Mouse (Mus musculus) embryo, embryonic 10 days (tissue): ENCODE data around the gene Rbm20.

Experiments
- DNase-seq: peaks from one replicate; pipeline ENCODE4 v3.0.0-alpha.2; 2015; ENCODE audit warnings: low spot score

Rbm20 gene

DNA sequence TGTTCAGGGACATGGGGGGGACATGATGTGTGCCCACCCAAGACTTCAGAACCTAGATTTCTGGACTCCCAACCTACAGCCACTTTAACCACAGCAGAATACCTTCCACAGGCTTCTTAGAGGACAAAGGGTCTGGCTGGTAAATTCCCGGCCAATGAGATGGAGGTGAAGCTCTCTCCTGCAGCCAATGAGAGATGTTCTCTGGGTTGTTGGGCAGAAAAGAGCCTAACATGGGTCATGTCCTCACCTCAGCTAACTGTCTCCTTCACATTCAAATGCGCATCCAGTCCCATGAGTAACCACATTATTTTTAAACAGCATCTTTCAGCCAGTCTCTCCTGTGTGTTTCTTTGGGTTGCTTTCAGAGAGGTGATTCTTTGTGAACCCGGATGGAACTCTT is 5.7 kb upstream of the Rbm20 start:
- DNase-seq, result no peak

DNA sequence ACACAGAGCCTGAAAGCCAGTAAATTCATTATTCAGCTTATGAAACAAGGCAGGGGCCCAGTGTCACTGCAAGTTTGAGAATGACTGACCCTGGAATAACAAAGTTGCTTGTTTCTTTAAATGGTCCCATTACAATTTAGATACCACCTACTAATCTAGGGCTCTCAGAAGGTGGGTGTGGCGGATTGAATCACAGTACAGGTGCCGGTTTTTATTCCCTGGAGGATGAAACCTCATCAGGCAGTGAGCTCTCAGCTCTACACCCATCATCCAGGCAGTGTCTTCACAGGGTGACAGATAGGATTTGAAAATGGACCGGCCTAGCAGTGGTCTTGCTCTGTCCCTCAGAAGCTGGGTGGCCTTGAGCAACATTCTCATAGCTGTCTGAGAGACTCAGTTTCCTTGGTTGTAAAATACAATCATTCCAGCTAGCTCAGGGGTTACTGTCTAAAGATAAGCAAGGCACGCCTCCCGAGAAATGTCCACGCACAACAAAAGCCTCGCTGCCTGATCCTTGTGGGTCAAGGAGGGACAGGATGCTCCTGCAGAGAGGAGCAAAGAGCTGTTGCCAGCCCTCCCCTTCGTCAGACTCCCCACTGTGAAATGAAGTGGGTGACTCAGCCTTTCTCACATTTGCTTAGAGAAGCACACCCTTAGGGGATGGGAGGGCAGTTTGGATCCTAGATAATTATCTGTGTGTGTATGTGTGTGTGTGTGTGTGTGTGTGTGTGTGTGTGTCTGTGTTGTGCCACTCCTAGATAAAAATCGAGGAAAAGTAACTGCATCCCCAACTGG is 2.8 kb upstream of the Rbm20 start:
- DNase-seq, result no peak

DNA sequence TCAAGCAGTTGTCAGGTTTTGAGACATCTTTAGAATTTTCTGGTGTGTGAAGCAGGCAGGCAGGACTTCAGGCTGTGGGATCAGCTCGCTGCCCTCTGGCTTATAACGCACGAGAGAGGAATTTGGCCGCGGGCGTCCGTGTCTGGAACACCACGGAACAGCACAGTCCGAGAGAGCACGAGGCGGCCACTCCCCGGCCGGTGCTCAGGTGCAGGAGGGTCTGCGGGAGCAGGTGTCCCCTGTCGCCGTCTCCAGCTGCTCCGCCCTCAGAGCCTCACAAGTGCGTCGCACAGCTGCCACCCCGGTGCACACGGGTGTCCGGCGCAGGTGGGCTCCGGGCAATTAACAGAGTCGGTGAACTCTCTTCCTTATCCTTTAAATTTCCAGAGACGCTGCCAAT is 878 bp upstream of the Rbm20 start:
- DNase-seq, result no peak

DNA sequence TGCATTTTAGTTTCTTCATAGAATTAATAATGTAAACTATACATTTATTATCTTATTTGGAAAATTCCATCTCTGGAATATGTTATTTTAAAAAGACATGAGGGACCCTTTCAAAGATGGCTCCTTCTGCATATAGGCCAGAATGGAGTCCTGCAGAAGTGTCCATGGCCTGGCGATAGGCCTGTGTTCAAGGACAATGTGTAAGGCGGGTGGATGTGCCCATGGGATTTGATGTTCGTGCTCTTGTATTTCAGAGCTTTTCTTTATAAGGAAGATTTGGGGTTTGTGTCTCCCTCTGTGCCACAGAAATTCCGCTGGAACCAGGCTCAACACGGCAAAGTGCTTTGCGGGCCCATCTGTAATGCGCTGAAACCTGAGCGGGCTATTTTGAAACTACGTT is 2.1 kb downstream of the Rbm20 start:
- no peak for DNase-seq

DNA sequence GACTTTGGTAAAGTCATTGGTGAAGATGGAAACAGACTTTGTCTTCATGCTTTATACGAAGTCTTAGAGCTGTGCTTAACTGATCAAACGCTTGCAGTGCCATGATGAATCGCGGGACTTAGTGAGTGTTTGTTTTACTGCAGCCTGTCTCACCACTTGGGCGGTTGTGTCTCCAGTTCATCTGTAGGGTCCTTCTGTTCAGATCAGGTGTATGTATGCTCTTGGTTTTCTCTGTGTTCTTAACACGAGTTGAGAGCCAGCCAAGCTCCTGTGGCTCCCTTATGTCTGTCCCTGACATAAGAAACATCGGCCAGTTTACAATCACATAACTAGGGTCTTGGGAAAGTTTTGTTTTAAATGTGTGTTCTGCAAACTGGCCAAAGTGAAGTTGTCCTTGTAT is 2.9 kb downstream of the Rbm20 start:
- no peak for DNase-seq

DNA sequence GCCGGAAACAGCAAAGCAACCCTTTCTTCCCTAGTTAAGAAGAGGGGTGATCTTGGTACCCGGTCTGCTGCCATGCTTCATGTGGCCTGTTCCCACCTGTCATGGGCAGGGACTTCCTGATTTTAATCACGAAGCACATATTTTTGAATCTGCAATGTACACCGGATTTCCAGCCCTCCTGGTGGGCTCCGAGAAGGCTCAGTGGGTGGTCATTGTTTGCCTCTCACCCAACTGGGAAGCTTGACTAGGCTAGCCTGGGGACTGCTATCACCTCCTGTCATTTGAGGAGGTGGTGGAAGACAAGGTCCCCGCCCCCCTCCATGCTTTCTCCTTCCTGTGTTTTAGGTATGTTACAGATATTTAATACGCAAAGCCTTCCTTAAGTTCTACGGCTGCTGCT is 5.3 kb downstream of the Rbm20 start:
- no peak for DNase-seq

DNA sequence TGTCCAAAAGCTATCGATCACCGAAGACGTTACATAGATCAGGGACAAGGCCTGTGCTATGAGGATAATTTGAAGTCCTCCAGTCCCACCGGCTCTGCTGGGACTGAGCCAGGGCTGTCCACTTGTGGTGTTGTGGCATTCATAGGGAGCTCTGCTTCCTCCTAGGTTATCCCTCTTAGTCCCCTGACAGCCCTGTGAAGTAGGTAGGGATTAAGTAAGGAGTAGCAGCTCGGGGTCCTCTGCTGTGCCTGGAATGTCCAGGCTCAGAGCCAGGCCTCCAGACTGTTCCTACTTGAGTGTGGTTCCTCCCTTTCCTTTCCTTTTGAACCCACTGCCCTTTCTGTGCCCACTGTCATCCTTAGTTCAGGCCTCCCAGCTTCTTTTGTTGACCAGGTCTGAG is 10.5 kb downstream of the Rbm20 start:
- no peak for DNase-seq

DNA sequence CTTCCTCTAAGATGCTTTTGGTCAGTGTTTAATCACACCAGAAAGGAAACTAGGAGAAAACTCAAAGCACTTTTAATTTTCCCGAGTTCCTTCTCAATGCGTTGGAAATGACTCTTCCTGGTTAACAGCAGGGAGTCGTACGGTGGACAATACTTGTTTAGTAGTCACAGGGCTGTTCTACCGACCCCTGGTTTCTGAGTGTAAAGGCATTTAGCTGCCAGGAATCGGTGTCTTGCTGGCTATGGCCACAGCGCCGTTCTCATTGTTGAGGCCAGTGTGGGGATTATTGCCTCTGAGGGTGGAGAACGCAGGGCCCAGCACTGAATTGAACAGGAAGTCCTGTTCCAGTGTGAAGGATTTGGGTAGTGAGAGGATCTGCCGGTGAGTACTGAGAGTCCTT is 13.7 kb downstream of the Rbm20 start:
- no peak for DNase-seq

DNA sequence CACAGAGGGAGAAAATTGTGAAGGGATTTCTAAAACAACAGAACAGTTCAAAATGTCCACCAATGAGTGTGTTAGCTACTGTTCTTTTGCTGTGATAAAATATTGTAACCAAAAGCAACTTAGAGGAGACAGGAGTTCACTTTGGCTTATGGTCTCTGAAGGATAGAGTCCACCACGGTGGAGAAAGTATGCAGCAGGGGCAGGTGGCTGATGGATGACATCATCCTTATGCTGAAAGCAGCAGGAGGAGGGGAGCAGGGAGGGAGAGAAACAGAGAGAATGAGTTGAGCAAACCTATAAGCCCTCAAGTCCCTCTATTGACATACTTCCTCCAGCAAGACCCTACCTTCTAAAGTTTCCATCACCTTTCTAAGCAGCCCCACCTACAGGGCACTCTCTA is 16.9 kb downstream of the Rbm20 start:
- DNase-seq, result no peak

DNA sequence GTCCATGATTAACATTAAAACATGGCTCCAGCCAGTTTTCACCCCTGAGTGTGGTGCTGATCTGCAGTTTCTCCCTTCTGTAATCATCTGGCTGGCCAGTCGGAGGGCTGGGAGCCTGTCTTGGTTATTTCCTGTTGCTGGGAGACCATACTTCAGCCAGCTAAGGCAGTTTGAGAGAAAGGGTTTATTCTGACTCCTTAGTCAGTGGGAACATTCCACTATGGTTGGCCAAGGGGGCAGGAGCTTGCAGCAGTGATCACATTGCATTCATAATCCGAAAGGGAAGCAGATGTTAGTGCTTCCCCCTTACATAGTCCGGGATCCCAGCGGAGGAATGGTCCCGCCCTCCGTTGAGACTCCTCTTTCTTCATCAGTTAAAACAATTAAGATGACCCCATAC is 19.0 kb downstream of the Rbm20 start:
- DNase-seq, result no peak

DNA sequence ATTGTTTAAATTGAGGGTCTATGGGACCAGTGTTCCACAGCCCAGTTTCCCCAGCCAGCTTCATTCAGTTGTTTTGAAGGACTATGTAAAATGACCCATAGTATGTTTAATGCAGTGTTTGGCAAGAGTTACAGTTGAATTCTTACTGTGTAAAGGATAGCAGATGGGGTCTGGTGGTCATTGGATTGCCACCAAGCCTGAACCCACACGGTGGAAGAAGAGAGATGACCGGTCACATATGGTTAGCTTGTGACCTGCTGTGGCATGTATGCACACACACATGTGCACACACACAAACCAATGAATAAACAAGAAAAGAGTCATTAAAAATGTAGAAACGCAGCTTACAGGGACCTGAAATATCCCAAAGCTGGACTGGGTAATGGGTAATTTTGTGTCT is 19.5 kb downstream of the Rbm20 start:
- DNase-seq, result no peak

DNA sequence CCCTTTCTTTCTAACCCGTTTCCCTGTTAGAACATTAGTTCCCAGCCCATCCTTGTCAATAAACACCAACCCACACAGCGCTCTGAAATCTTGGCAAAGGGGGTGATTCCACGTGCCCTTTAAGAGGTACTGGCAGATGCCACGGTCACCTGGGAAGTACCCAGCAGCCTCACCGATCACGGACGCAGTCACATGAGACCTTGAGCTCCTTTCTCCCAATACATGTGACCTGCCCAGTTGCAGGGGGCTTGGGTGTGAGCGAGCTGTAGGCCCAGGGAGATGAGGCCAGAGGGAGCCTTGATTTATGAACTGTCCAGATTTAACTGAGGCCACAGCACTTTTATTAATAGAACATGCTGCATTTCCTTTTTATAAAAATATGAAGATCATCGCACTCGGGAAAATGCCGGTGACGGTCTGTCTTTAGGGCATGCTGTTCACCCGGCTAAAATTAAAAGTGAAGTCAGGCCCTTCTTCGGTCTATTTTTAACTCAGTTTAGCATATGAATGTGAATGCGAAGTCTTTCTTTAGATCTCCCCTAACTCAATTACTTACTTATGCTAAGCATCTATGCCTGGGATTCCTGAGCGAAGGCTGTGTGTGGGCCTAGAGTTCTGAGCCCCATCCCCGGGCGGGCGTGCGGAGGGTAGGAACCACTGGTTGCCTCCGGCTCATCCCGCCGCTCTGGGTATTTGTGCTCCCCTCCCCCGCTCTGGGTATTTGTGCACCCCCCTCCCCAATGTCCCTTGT is 20.4 kb downstream of the Rbm20 start:
- no peak for DNase-seq

DNA sequence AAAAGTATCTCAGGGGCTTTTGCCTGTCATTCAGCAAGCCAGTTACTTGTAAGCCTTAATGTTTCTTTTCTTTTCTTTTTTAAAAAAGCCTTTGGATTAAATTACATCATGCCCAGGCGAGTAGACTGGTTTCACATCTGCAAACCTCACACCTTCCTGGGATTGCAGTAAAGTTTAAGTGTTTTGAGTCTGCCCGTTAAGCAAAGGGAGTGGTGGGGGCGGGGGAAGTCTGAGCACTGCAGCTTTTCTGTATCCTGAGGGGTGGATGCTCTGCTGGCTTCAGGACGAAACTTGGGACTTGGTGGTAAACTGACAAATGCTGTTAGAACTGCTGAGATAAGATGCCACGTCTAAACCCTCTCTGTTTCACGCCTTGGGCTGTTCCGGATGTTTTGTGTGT is 22.6 kb downstream of the Rbm20 start:
- DNase-seq, result no peak

DNA sequence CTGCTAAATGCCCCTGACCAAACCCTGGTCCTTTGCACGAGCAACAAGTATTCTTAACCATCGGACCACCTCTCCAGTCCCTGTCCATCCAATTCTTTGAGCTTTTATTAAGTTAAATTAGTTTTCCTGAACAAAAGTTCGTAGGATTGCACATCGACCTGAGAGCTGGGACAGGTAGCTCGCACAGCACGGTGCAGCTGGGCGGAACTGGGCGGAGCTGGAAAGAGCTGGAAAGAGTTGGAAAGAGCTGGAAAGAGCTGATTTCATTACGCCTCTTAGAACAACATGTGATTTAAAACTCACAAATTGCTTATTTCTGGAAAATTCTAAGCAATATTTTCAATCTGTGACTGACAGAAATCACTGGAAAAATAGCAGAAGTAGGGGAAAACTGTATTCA is 24.3 kb downstream of the Rbm20 start:
- no peak for DNase-seq

DNA sequence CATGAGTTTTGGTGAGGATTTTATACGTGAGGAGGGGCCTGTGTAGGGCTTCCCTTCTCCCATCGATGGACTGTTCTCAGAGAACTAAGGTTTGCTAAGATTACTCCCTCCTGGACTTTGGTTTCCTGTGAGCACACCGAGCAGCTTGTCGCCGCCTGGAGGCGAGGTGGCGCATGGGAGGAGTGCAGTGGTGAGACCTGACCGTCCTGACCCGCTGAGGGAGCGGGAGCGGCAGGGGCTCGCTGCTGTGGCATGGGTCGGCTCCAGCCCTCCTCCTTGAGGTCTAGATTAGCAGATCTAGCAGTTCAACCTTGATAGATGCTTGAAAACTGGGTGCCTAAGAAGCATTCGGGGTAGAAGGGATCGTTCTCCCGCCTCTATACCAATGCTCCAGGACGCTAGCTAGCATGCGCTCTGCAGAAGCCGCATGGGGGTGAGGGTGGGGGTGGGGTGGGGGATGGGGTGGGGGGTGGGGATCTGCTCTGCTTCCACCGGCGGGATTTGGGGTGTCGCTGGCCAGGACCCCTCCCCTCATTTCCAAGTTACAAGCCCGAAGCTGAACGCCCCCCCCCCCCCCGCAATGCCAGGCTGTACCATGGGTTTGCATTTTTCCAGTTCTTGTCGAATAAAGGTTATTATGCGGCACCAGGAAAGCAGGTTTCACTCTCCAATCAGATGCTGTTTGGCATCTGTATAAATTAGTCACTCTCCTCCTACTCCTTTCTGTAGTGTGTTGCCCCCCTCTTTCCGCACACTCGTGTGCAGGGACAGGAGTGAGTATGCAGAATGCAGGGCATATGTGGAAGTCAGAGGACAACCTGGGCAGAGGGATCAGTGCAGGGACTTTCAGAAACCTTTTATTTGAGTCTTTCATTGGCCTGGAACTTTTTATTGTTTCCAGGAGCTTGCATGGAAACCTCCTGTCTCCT is 28.1 kb downstream of the Rbm20 start:
- peak; percentile 94 for DNase-seq

DNA sequence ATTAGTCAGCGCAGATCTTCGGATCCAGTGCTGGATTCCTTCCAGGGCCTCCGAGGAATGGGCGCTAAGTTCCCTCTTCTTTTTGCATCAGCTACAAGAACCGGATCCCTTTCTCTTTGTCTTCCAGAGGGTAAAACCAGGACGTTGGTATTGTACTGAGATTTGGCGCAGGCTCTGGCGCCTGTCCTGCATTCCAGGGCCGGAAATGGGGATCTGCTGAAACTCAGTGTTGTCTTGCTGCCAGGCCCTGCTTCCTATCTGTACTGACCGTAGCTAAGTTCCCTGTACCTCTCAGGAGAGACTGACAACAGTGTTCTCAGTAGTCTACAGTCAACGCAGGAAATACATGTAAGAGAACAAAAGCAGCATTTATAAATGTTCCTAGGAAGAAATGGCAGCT is 31.3 kb downstream of the Rbm20 start:
- DNase-seq, result no peak

DNA sequence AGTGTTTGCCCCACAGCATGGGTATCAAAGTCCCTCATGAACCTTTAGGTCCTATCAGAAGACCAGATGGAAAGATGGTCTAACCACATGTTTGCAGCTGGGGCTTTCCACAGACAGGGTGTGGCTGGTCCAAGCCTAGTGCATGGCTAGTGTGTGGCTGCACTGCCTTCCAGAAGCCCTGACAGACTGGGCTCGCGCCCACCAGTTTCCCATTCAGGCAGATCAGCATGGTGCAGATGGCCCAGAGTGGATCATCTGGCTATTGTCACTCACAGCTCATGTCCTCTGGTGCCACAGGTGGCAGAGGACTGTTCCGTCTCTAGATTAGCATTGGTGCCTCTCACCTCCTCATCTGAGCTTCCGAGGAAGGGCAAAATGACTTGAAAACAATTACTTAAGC is 33.8 kb downstream of the Rbm20 start:
- DNase-seq, result no peak

DNA sequence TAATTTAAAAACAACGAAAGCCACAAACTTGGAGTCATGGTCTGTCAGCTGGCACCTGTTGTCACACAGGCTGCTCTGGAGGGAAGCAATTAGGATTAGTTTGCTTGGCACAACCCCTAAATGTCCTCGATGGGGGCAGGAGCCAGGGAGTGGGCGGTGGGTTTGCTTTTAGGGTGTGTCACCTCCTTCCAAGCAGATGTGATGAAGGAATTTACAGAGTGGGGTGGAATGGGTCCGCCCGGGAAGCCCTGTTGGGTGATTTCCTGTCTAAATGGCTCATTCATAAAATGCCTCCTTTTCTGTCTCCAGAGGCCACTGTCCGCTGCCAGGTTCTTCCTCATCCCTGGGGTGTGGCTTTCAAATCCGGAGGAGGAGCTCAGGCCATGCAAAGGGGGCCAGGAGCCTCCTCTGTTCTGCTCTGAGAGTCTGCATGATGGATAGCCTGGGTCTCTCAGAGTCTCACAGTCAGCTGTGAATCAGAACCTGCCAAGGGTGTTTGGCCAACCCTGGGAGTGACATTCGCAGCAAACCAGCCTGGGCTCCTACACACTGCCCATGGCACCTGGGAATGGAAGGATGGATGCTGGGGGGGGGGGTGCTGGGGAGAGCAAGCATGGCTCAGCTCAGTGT is 34.3 kb downstream of the Rbm20 start:
- no peak for DNase-seq

DNA sequence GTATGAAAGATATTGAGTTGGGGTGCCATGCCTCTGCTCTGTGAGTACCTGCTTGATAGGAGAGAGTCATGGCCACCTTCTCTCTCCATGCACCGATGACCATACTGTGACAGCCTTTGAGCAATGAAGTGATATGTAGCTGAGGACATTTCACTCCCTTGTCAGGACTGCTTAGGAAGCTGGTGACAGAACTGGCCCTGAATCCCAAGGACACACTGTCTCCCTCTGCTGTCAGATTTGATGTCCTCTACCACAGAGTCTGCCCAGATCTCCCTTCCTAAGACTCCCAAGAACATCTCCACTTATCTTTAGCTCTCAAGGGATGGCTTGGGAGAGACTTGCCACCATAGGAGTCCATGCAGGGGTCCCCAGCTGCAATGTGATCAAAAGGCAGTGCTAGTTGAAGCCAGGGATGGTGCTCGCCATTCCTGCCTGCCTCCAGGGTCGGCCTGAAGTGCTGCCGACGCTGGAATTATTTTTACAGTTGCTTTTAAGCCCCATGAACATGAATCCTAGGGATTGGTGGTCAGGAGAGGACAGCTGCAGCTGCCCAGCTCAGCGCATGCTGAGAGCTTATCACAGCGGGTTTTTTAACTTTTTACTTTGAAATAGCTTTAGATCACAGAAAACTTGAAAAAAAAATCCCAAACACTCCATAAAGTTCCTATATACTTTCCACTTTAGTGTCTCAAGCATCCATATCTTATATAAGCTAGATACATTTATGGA is 35.4 kb downstream of the Rbm20 start:
- DNase-seq, result no peak

DNA sequence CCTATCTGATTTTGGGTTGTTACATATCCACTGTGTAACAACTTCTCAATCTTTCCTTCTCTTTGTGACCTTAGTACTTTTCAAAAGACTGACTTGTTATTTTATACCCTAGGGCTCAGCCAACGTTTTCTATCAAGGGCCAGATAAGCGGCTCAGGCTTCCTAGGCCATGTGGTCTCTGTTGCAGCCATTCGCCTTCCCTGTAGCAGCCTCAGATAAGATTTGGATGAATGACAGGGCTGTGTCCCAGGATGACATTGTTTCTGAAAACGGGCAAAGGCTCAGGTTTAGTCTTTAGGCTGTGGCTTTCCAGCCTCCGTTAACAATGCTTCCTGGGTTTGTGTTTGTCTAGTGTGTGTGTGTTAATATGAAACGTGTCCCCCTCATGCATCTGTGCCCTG is 36.3 kb downstream of the Rbm20 start:
- no peak for DNase-seq

DNA sequence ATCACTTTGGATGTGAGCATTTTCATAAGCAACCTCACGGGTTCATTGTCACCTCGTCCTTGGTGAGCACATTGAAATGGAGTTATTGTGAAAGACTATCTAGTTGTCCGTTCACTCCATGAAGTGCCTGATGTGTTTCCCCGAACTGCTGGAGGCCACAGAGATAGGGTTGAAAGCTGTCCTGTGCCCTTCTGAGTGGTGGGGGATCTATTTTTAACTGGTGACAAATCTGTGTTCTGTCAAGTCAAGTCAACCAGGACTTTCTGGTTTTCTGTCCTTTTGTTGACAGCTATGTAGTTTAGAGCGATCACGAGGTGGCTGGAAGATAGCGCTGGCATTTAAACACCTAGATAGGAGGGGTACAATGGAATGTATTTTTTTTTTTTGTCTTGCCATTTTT is 39.4 kb downstream of the Rbm20 start:
- no peak for DNase-seq

DNA sequence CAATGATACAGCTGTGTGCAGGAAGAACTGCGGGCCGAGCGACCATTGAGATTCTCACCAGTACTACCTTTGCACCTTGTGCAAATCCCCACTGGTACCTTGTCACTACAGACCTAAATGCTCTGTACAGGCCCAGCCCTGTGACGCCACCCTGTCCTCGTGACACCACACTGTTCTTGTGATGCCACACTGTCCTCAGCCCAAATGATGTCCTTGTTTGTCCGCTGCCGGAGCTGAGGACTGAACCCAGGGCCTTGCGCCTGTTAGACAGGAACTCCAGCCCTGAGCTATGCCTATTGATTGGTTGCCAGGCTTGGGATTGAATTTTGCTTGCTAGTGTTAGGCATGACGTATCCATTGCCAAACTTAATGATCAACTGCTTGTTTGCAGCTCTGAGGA is 40.3 kb downstream of the Rbm20 start:
- no peak for DNase-seq
